Mouse (Mus musculus) myocyte (in vitro differentiated cells): Measurements from ENCODE around the gene Gpr87. TPM values are rescaled to one million over a fixed set of nuclear protein-coding genes. Genes with fewer than 3 reads are reported as not detected.

Source experiments
- H3K27me3 ChIP-seq: one replicate; pipeline ENCODE4 v1.6.1; 2011; ENCODE audit not compliant: control insufficient read depth, insufficient read depth, insufficient read length
- H3K36me3 ChIP-seq: one replicate; pipeline ENCODE4 v1.6.1; 2011; ENCODE audit not compliant: control insufficient read depth, insufficient read depth
- H3K4me2 ChIP-seq: one replicate; pipeline ENCODE4 v1.6.1; 2011; ENCODE audit warnings: low read depth, control low read depth
- H3K4me3 ChIP-seq: one replicate; pipeline ENCODE4 v1.5.1; 2011; ENCODE audit warnings: mild to moderate bottlenecking, control low read depth, moderate library complexity
- H3K79me2 ChIP-seq: one replicate; pipeline ENCODE4 v1.6.1; 2011; ENCODE audit not compliant: control insufficient read depth, insufficient read depth
- H3ac ChIP-seq: one replicate; pipeline ENCODE4 v1.6.1; 2011; ENCODE audit not compliant: control insufficient read depth, insufficient read length
- CEBPB ChIP-seq: IDR thresholded peaks from 2 replicates; pipeline ENCODE4 v1.6.1; 2011; ENCODE audit warnings: mild to moderate bottlenecking, moderate library complexity; ENCODE audit not compliant: poor library complexity, insufficient read depth, severe bottlenecking
- E2F4 ChIP-seq: IDR thresholded peaks from one replicate; pipeline ENCODE4 v1.6.1; 2011; ENCODE audit warnings: mild to moderate bottlenecking, control low read depth, moderate library complexity; ENCODE audit not compliant: insufficient read depth
- MAX ChIP-seq: IDR thresholded peaks from one replicate; pipeline ENCODE4 v1.6.1; 2011; ENCODE audit warnings: low read depth, mild to moderate bottlenecking, control low read depth
- MYOD1 ChIP-seq, 3 experiments: IDR thresholded peaks; one replicate each; pipeline ENCODE4 v1.6.1; 2011; ENCODE audit warnings: control low read depth in 2 of 3, low read depth in 2 of 3, mild to moderate bottlenecking in 2 of 3, moderate library complexity in 1 of 3; ENCODE audit not compliant: insufficient read length in 2 of 3, control insufficient read depth in 1 of 3
- MYOG ChIP-seq, 3 experiments: IDR thresholded peaks; one replicate each; pipeline ENCODE4 v1.6.1; 2011; ENCODE audit warnings: control low read depth in 2 of 3, low read depth in 2 of 3, mild to moderate bottlenecking in 2 of 3; ENCODE audit not compliant: insufficient read length in 2 of 3, control insufficient read depth in 1 of 3, insufficient read depth in 1 of 3
- POLR2A ChIP-seq: IDR thresholded peaks from one replicate; pipeline ENCODE4 v1.6.1; 2011; ENCODE audit warnings: low read depth, mild to moderate bottlenecking, control low read depth, moderate library complexity; ENCODE audit not compliant: insufficient read length
- POLR2AphosphoS2 ChIP-seq: IDR thresholded peaks from one replicate; pipeline ENCODE4 v1.6.1; 2011; ENCODE audit warnings: low read depth, control low read depth; ENCODE audit not compliant: insufficient read length
- REST ChIP-seq: IDR thresholded peaks from one replicate; pipeline ENCODE4 v1.6.1; 2011; ENCODE audit warnings: mild to moderate bottlenecking, control low read depth, moderate library complexity; ENCODE audit not compliant: insufficient read depth, insufficient read length
- SRF ChIP-seq: IDR thresholded peaks from one replicate; pipeline ENCODE4 v1.6.1; 2011; ENCODE audit warnings: low read depth; ENCODE audit not compliant: control insufficient read depth, insufficient read length
- TCF12 ChIP-seq: IDR thresholded peaks from one replicate; pipeline ENCODE4 v1.6.1; 2011; ENCODE audit warnings: mild to moderate bottlenecking, control low read depth; ENCODE audit not compliant: poor library complexity, insufficient read depth, severe bottlenecking
- TCF3 ChIP-seq: IDR thresholded peaks from one replicate; pipeline ENCODE4 v1.6.1; 2011; ENCODE audit warnings: low read depth, control low read depth; ENCODE audit not compliant: insufficient read length
- USF1 ChIP-seq: IDR thresholded peaks from one replicate; pipeline ENCODE4 v1.6.1; 2011; ENCODE audit warnings: low read depth, mild to moderate bottlenecking, control low read depth, moderate library complexity
- polyA plus RNA-seq: library from polyadenylated mRNA; unstranded; fragments of >200 nt; fragmentation: generic; extraction: Trizol; gene quantifications from one replicate; pipeline ENCODE4 v1.2.1, GENCODE M21; 2012; ENCODE audit warnings: missing spikeins

The Gpr87 gene
- polyA plus RNA-seq, 1 experiment, result not detected

GRCm38 (mm10) chr3:59139651-59140051, 55.3 kb downstream of the Gpr87 start:
- H3K36me3 ChIP-seq, result no peaks in the 10 kb centered on the region
- H3K4me3 ChIP-seq, result no peak overlapping the region
- no peaks in the 10 kb centered on the region for H3K27me3 ChIP-seq
- no peak overlapping the region for H3K4me2 ChIP-seq
- no peak overlapping the region for H3ac ChIP-seq
- TF ChIP-seq POLR2A (no peak), MYOD1 (IDR thresholded peaks at IDR 0.05; ENCODE audit: control insufficient read depth in 1 of 3, insufficient read length in 2 of 3, low read depth in 2 of 3) (no peak), MYOG (IDR thresholded peaks at IDR 0.05; ENCODE audit: control insufficient read depth in 1 of 3, insufficient read depth in 1 of 3, insufficient read length in 2 of 3, low read depth in 2 of 3) (no peak), CEBPB (no peak), E2F4 (no peak), POLR2AphosphoS2 (no peak), TCF12 (no peak), SRF (no peak), MAX (no peak), REST (no peak), USF1 (no peak), TCF3 (no peak)
- H3K79me2 ChIP-seq, result no peaks in the 10 kb centered on the region

GRCm38 (mm10) chr3:59138946-59139468, 55.9 kb downstream of the Gpr87 start:
- TF ChIP-seq USF1 (no peak), SRF (no peak), MAX (no peak), POLR2AphosphoS2 (no peak), TCF3 (no peak), MYOD1 (IDR thresholded peaks at IDR 0.05; ENCODE audit: control insufficient read depth in 1 of 3, insufficient read length in 2 of 3, low read depth in 2 of 3) (no peak), E2F4 (no peak), TCF12 (no peak), REST (no peak), CEBPB (no peak), POLR2A (no peak), MYOG (IDR thresholded peaks at IDR 0.05; ENCODE audit: control insufficient read depth in 1 of 3, insufficient read depth in 1 of 3, insufficient read length in 2 of 3, low read depth in 2 of 3) (no peak)

DNA sequence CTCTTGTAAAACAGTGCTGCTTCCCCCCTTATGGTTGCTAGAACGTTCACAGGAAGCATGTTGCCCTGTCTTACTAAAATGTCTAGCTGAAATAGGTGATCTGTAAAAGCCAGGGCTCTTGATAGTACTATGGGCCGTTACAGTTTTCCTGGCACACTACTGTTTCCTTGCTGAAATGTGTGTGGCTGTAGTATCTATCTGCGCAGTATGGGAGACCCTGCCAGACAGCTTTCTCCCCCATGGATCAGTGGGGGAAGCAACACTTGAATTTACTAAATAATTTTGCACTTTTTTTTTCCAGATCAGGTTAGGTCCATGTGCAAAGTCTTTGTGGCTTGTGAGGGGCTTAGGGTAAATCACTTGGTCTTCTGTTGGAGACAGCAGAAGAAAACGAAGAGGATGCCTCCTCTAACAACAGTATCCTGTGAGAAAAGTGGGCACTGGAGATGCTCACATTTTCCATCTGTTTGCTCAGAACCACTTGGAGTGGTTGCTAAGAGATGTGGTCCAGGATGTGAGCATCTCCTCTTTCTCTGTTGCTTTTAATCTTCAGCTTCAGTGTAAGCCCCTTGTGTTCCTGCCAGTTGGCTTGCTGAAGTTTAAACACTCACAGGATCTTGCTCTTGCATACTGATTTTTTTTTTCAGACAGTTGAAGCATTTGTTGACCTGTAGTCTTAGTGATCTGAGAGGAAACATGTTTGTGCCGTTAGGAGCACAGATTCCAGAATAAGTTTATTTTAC, 58.8 kb downstream of the Gpr87 start:
- no peak overlapping the region for H3K4me2 ChIP-seq
- no peak overlapping the region for H3K4me3 ChIP-seq
- no peaks in the 10 kb centered on the region for H3K36me3 ChIP-seq
- TF ChIP-seq MYOD1 (IDR thresholded peaks at IDR 0.05; ENCODE audit: control insufficient read depth in 1 of 3, insufficient read length in 2 of 3, low read depth in 2 of 3) (no peak), MAX (no peak), CEBPB (no peak), TCF3 (no peak), REST (no peak), SRF (no peak), USF1 (no peak)
- H3ac ChIP-seq, result no peak overlapping the region
- no peaks in the 10 kb centered on the region for H3K27me3 ChIP-seq
- no peaks in the 10 kb centered on the region for H3K79me2 ChIP-seq

More at GRCm38 (mm10) chr3:59138946-59139468, 55.9 kb downstream of the Gpr87 start:
- Histone ChIP-seq H3K79me2 (no peaks in the 10 kb centered on the region), H3K36me3 (no peaks in the 10 kb centered on the region), H3K4me2 (no peak overlapping the region), H3K27me3 (no peaks in the 10 kb centered on the region), H3K4me3 (no peak overlapping the region), H3ac (no peak overlapping the region)

GRCm38 (mm10) chr3:59133189-59133588, 61.7 kb downstream of the Gpr87 start:
- no peak for TF ChIP-seq POLR2A
- no peak for TF ChIP-seq MYOD1 (IDR thresholded peaks at IDR 0.05; ENCODE audit: control insufficient read depth in 1 of 3, insufficient read length in 2 of 3, low read depth in 2 of 3)
- TF ChIP-seq TCF3, result no peak
- TF ChIP-seq TCF12, result no peak
- TF ChIP-seq REST, result no peak
- TF ChIP-seq SRF, result no peak
- TF ChIP-seq CEBPB, result no peak
- no peak for TF ChIP-seq E2F4
- TF ChIP-seq MYOG (IDR thresholded peaks at IDR 0.05; ENCODE audit: control insufficient read depth in 1 of 3, insufficient read depth in 1 of 3, insufficient read length in 2 of 3, low read depth in 2 of 3), result no peak
- TF ChIP-seq MAX, result no peak
- TF ChIP-seq POLR2AphosphoS2, result no peak
- no peak for TF ChIP-seq USF1
- H3K4me2 ChIP-seq, result no peak overlapping the region
- H3K27me3 ChIP-seq, result no peaks in the 10 kb centered on the region
- no peak overlapping the region for H3ac ChIP-seq
- no peak overlapping the region for H3K4me3 ChIP-seq
- no peaks in the 10 kb centered on the region for H3K36me3 ChIP-seq
- no peaks in the 10 kb centered on the region for H3K79me2 ChIP-seq
